Mouse (Mus musculus) WW6 (cell line): Measurements from ENCODE around the gene Bicra.

Experiments used
- DNase-seq: peaks from one replicate; pipeline ENCODE4 v3.0.0-alpha.2; 2013; ENCODE audit warnings: low read depth, low spot score

Bicra gene

GRCm38 (mm10) chr7:16047338-16048146 is at the start of gene Bicra:
TSS of gene Bicra (minus strand) at chr7:16047921.
- DNase-seq, result no peak

DNA sequence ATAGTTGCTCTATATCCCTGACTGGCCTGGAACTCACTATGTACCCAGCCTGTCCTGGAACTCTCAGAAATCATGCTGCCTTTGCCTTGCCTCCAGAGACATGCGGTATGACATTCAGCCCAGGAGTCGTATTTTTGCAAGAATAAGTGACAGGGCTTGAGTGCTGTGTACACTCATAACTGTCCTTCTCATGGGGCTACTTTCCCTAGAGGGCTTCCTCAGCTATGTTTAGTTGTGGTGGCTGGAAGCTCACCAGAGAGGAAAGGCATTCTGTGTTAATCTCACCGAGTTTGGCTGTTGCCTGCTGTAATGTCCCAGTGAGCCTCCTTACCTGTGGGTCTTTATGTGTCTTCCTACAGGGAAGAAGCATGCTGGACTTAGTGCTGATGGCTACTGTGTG is 46.9 kb upstream of the Bicra start:
- no peak for DNase-seq

DNA sequence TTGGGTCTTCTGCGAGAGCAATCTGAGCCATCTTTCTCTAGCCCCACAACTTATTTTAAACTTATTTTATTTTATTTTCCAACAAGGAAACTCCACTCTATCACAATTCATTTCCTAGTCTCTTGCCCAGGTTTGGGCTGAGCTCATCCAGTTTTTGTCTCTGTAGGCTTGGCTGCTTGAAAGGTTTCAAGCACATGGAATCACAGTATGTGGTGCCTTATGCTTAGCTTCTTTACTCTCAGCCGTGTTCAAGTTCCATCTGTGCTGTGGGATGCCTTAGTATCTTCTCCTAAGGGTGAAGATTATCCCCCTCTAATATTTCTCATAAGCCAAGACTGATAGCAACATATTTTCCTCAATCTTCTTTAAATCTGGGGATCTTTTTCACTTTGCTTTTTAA is 39.9 kb upstream of the Bicra start:
- DNase-seq, result no peak

DNA sequence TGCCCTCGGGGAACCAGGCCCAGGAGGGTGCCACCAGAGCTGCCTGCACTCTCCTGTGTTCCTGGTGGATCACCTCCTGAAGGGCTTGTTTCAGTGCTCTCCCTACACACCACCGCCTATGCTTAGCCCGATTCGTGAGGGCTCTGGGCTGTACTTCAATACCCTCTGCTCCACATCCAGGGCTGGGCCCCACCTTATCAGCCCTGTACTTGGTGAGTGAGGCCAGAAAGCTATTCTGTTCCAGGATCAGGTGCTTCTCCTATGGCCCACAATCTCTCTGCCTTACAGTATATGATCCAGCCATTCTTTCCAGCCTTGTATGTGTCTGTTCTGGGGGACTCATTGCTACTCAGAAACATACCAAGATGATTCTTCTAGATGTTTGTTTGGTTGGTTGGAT is 35.6 kb upstream of the Bicra start:
- DNase-seq, result no peak

- DNase-seq, result no peak
Observed at GRCm38 (mm10) chr7:16080581-16080980, 32.9 kb upstream of the Bicra start.

GRCm38 (mm10) chr7:16079947-16080346 is 32.2 kb upstream of the Bicra start:
- DNase-seq, result no peak

DNA sequence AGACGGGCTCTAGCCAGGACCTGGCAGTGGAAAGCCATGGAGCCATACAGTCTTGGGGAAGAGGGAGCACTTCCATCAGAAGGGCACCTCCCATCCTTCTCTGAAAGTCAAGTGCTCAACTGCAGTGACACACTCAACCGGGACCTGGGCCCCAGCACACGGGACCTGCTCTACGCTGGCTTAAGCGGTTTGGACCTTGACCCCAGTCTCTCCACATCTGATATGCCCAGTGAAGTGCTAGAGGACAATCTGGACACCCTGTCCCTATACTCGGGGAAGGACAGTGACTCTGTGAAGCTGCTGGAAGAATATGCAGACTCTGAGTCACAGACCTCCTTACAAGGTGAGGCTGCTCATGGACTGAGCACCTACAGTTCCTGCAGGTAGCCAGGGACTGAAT is 24.2 kb upstream of the Bicra start:
- DNase-seq, result no peak

DNA sequence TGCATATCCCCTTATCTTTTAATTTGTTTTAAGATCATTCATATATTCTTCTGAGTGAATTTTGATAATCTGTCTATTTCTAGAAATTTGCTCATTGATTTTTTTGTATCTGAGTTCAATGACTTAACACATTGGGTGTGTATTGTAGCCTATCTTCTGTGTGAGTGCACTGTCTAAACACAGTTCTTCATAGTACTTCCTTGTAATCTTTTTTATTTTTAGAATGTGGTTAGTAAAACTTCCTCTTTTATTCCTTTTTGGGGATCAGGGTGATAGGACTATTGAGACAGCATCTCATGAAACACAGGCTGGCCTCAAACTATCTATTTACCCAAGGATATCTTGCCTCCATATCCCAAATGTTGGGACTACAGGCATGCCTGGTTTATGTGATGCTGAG is 23.1 kb upstream of the Bicra start:
- DNase-seq, result no peak

DNA sequence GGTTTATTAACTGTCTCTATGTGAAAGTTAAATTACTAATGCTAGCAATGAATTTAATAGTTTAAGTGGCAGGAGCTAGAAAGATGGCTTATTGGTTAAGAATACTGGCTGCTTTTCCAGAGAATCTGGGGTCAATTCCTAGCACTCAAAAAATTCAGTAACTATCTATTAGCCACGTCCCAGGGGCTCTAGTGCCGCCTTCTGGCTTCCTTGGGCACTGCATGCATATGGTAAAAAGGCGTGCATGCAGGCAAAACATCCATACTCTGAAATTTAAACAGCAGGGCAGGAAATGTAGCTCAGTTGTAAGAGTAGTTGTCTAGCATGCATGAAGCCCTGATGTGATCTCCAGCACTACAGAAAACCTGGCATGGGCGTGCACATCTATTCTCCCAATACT is 15.8 kb upstream of the Bicra start:
- DNase-seq, result no peak

- DNase-seq, result no peak
Observed at GRCm38 (mm10) chr7:16062099-16062420, 14.3 kb upstream of the Bicra start.

DNA sequence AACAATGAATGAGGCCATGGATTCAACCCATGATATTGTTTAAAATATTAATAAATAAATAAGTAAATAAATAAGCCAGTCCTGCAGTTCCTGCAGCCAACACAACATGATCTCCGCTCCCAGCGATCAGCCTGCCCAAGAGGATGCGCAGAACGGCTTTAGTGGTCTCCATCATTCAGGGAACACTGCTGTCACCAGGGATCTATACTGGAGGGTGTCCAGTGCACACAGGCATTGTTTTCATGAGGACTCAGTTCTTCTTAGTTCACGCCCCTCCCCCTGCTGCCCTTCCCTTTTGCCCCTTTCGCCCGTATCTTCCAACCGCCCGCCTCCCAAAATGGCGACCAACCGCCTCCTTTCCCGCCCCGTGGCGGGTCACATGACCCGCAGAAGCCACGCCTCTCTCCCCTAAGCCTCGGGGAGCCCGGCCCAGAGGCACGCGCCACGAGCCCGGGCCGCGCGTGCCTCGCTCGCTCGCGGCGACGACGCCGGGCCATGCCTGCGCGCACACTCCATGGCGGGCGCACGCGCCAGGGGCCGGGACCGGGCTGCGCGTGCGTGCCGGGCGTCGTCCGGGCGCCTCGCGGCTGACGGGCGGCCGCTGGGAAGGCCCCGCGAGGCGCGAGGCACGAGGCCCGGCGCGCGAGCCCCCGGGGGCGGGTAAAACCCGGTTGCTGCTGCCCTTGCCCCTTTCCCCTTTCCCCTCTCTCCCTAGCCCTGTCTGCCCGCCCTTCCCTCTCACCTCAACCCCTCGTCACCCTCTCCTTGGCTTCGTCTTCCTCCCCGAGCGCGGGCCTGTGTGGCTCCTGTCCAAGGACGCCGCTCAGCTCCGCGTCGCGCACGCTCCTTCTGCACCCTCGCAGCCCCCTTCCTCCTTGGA is 13.7 kb upstream of the Bicra start, which contains the start of gene Zfp541:
Zfp541 (plus strand) TSS at position 596 of the 880 bp plus-strand sequence.
- DNase-seq, result no peak

DNA sequence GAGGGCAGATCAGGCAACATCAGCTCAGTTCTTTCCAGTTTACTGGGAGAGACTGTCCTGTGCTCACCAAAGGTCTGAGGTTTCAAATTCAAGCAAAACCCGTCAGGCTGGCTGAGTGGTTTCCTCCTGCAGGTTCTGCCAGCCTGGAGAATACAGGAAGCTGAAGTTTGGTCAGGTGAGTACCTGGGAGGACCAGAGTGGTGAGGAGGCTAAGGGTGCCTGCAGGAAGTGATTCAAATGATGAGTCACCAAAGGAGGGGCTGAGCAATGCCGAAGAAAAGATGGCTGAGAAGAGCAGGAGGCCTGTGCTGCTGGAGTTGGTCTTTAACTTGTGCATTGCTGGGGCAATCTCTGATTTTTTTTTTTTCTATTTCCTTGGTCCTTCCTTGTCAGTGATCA is 9.4 kb upstream of the Bicra start:
- DNase-seq, result no peak

GRCm38 (mm10) chr7:16056459-16057135 is 8.9 kb upstream of the Bicra start:
- DNase-seq, result no peak

- no peak for DNase-seq
Observed at GRCm38 (mm10) chr7:16055665-16056064, 7.9 kb upstream of the Bicra start.

GRCm38 (mm10) chr7:16054966-16055365 is 7.2 kb upstream of the Bicra start:
- no peak for DNase-seq

- DNase-seq, result no peak
Observed at GRCm38 (mm10) chr7:16053105-16053504, 5.4 kb upstream of the Bicra start.

GRCm38 (mm10) chr7:16052684-16053083 is 5.0 kb upstream of the Bicra start:
- DNase-seq, result peak; percentile 90

- peak; percentile 68 for DNase-seq
Observed at GRCm38 (mm10) chr7:16051883-16052595, 4.3 kb upstream of the Bicra start.

GRCm38 (mm10) chr7:16050600-16050999 is 2.9 kb upstream of the Bicra start:
- no peak for DNase-seq

DNA sequence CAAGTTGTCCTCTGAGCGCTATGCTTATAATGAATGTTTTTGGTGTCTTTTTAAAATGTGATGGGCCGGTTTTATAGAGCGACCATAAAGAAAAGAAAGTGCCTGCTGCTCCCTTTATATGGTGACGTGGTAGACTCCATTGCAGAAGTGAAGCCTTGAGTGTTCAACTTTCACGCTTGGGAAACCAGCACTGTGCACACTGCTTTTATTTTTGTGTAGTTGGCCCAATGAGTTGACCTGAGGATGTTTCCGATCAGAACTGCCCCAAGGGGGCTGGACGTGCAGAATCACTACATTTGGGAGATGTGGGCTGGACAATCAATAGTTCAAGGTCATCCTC is 1.8 kb upstream of the Bicra start:
- DNase-seq, result no peak

DNA sequence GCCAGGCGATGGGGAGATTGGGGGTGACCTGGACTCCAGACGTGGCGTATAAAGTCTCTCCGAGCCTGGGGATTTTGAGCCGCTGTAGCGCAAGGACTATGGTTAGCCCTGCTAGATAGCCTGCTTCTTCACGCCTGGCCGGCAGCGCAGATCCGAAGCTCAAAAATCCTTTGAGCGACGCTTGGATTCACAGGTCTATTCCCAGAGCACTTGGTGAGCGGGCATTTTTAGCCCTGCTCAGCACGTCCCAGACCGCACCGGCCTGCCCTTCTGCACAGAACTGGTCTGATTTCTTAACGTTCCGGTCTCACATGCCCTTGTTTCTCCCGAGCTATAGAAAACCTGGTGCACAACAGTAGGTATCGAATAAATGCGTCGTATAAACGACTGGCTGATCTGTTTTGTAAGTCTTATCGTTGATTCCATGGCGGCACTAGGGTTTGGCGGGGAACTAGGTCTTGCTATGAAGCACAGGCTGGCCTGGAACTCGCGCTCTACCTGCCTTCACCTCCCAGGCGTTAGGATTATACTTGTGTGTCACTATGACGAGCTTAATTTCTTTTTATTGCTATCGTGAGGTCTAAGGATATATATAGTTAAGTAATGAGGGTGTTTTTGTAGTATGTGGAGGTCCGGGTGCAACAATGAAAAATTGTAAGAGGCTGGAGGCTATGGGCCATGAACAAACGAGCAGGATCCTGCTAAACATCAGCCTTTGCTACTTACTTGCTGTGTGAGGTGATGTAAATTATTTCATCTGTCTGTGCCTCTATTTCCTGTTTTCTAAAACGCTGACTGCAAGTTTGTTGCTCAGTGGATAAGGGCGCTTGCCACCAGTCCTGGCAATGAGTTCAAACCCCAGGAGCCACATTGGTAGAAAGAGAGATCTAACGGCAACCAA is 1.2 kb upstream of the Bicra start:
- DNase-seq, result no peak
